Mouse (Mus musculus) kidney, adult 2 months (tissue): ENCODE data around the gene Prkar1a. TPM values are rescaled to one million over a fixed set of nuclear protein-coding genes. Genes with fewer than 3 reads are reported as not detected.
A peak's percentile ranks its signal among the peaks of the same experiment; 100 is the strongest.

Experiments used
- DNase-seq: peaks from one replicate; pipeline ENCODE4 v3.0.0; 2021
- H3K27ac ChIP-seq: fragments of 200-500 bp; 2 replicates; pipeline ENCODE4 v1.5.1; 2012; ENCODE audit warnings: low read depth, low read length, control low read depth, inconsistent platforms; ENCODE audit not compliant: insufficient read depth
- H3K27me3 ChIP-seq: fragments of 200-500 bp; replicated peaks from 2 replicates; pipeline ENCODE4 v1.6.1; 2012; ENCODE audit warnings: mild to moderate bottlenecking, moderate library complexity, low read length, inconsistent platforms; ENCODE audit not compliant: control insufficient read depth, insufficient read depth
- H3K36me3 ChIP-seq: fragments of 200-500 bp; 2 replicates; pipeline ENCODE4 v1.6.1; 2012; ENCODE audit warnings: mild to moderate bottlenecking, moderate library complexity, low read length, inconsistent platforms; ENCODE audit not compliant: control insufficient read depth, insufficient read depth
- H3K4me1 ChIP-seq: fragments of 200-500 bp; 2 replicates; pipeline ENCODE4 v1.6.1; 2011; ENCODE audit warnings: low read length; ENCODE audit not compliant: control insufficient read depth, insufficient read depth
- H3K4me3 ChIP-seq: fragments of 200-500 bp; 2 replicates; pipeline ENCODE4 v1.5.1; 2011; ENCODE audit warnings: mild to moderate bottlenecking, low read depth, low read length, control low read depth; ENCODE audit not compliant: insufficient read depth
- CTCF ChIP-seq: fragments of 200-500 bp; conservative IDR thresholded peaks from 2 replicates; pipeline ENCODE4 v1.5.1; 2011; ENCODE audit warnings: low read depth, mild to moderate bottlenecking, control low read depth, low read length, moderate library complexity, mixed read lengths; ENCODE audit not compliant: insufficient read depth, insufficient read length
- POLR2A ChIP-seq: fragments of 200-500 bp; IDR thresholded peaks from one replicate; pipeline ENCODE4 v1.6.1; 2011; ENCODE audit warnings: low read depth, low read length, control low read depth
- WGBS: fragments of 180-500 bp; shearing (Covaris S2); methylation state at CpG from one replicate; pipeline ENCODE4 v1.1.7; 2018; 5-methylcytosine and 5-hydroxymethylcytosine counted together
- polyA plus RNA-seq: library from polyadenylated mRNA; depleted of rRNA; stranded (reverse); fragments of >200 nt; gene quantifications from 2 replicates; pipeline ENCODE4 v1.2.3, GENCODE M21; 2012; rRNA removed

Prkar1a gene
- polyA plus RNA-seq, result 85.9 and 102 TPM in 2 replicates

DNA sequence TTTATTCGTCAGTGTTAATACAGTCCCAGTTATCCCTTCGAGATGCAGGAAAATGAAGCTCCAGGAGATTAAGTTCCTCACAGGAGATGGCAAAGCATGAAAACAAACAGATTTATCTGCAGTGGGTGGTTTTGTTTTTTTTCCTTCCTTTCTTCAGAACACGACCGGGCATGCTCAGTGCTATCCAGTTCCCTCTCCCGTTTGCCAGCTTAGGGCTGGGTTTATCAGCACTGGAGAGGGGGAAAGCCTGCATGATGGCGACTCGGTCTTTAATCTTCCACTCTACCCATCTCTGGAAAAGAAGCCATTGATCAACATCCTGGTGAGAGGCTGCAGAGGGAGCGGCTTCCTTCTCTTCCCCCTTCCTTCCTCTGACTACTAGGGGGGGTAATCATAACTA lies at the start of gene Prkar1a:
Prkar1a (plus strand) TSS at position 200 of the 400 bp plus-strand sequence.
- no peak for TF ChIP-seq POLR2A
- no peak for TF ChIP-seq CTCF
- Histone ChIP-seq H3K27me3 (no peaks in the 10 kb centered on the region), H3K4me1 (peaks cover 13% of the 10 kb centered on the region), H3K36me3 (no peaks in the 10 kb centered on the region), H3K4me3 (peak within 1 kb of the TSS; percentile 97), H3K27ac (peak within 1 kb of the TSS; percentile 78)
- 27% methylated on average over 8 of the region's 8 CpGs for WGBS
- peak; percentile 21 for DNase-seq

DNA sequence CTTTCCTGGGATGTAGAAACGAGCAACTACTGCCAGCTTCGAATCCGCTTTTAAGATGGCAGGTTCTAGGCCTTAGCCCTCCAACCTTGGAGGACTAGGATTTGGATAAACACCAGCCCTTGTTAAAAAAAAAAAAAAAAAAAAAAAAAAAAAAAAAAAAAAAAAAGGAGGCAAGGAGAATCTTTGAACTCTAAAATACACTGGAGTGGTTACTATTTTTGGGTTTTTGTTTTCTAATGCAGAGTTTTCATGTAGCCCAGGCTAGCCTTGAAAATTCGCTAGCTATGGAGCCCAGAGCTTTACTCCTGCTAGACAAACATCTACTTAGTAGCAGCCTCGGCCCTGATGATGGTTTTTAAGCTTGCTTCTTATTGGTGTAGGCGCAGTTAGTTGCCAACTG lies 41.6 kb upstream of the Prkar1a start:
- Histone ChIP-seq H3K27me3 (no peaks in the 10 kb centered on the region), H3K27ac (no peak overlapping the region), H3K4me1 (peaks cover 13% of the 10 kb centered on the region; the same call in 1 of the 2 replicates), H3K4me3 (no peak overlapping the region), H3K36me3 (no peaks in the 10 kb centered on the region; the same call in 1 of the 2 replicates)
- TF ChIP-seq CTCF, result no peak
- TF ChIP-seq POLR2A, result no peak
- 90% methylated on average over 6 of the region's 6 CpGs for WGBS
- no peak for DNase-seq

DNA sequence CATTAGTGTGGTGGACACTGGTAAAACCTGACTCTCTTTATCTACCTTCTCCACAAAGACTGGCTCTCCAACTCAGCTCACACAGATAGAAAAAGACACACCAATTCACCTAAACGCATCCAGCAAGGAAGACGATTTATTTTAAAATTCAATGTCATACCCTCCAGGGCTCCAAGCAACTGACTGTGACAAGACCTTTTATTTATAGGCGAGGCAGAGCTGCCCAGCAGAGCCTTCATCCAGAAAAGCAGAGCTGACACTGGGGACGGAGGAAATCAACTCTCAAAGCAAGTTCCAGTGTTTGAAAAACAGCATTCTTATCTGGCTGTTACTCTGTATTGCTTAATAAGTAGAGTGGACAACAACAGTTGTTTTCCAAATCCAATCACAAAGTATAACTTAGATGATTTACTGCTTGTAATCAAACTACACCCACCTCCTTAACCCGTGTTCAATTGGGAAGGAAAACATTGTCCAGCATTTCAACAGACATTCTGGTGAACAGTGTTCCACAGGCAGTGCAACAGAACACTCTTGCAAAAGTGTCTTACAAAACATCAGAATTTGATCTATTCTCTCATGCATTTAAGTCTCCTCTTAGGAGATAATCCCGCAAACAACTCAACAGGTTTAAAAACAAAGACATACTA lies 40.1 kb upstream of the Prkar1a start:
- Histone ChIP-seq H3K27ac (no peak overlapping the region), H3K27me3 (no peaks in the 10 kb centered on the region), H3K4me1 (peaks cover 13% of the 10 kb centered on the region; the same call in 1 of the 2 replicates), H3K4me3 (no peak overlapping the region), H3K36me3 (no peaks in the 10 kb centered on the region)
- TF ChIP-seq POLR2A (no peak), CTCF (no peak)
- 33% methylated on average over 6 of the region's 6 CpGs for WGBS
- DNase-seq, result no peak

DNA sequence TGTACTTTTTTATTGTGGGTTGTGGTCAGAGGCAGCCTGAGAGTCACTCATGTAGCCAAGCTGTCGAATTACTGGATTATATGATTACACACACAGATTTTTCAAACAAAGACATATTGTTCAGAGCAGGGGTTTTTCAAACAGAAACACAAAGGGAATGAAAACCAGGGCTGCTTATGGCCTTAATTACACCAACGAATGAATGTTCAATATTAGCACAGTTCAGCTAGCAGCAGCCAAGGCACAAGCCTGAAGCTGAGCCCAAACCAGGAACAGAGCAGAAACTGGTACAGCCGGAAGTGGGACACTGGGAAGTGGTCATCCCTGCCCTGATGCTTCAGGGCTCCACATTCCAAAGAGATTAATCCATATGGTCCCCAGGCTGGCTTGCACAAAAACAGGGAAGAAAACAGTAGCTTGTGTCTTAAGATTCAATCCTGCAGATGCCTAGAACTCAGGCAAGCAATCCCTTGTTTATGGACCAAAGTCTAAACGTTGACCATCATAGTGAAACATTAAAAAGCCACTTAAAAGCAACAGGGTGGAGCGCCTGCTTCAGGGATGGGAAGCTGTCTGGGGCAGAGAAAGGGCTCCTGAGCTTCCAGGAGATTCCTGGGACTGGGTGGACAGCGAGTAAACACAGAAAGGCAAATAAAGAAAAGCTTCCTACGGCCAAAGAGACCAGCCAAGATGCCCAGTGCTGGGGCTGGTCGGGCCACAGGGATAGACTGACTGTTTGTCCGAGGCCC lies 39.0 kb upstream of the Prkar1a start:
- TF ChIP-seq CTCF (no peak), POLR2A (no peak)
- H3K4me3 ChIP-seq, result peak overlapping the region; percentile 87
- WGBS, result 10% methylated on average over 9 of the region's 9 CpGs
- H3K4me1 ChIP-seq, result peaks cover 13% of the 10 kb centered on the region; the same call in 1 of the 2 replicates
- peak; percentile 79 for DNase-seq
- H3K36me3 ChIP-seq, result no peaks in the 10 kb centered on the region
- H3K27me3 ChIP-seq, result no peaks in the 10 kb centered on the region
- H3K27ac ChIP-seq, result peak overlapping the region; percentile 89

DNA sequence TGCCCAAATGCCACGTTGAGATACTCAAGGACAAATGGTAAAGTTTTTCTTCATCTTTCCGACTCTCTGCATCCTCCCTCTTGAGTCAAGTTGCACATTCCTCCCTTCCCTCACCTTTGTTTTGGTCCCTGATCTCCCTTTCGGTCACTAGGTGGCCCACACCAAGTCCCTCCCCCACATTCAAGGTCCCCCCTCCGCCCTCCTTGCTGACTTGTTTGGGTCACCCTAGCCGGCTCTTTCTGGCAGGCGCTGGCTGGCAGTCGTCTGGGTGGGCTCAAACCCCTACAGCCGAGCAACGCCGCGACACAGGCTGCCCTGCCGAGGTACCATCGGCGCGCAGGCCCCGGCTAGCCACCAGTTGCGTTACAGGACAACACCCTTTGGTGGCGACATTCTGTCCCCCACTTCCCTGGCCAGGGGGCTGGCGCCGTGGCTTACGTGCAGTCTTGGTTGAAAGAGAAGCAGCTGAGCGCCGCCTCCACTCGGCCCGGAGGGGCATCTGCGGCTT lies 38.4 kb upstream of the Prkar1a start:
- DNase-seq, result no peak
- H3K27me3 ChIP-seq, result no peaks in the 10 kb centered on the region
- no peak for TF ChIP-seq POLR2A
- TF ChIP-seq CTCF, result 0 out of 2 replicates have a peak, but pooled peaks have one; percentile 20
- H3K27ac ChIP-seq, result peak overlapping the region; percentile 89
- H3K36me3 ChIP-seq, result no peaks in the 10 kb centered on the region
- peak overlapping the region; percentile 87 for H3K4me3 ChIP-seq
- H3K4me1 ChIP-seq, result peaks cover 13% of the 10 kb centered on the region; the same call in 1 of the 2 replicates
- 0% methylated on average over 26 of the region's 26 CpGs for WGBS

DNA sequence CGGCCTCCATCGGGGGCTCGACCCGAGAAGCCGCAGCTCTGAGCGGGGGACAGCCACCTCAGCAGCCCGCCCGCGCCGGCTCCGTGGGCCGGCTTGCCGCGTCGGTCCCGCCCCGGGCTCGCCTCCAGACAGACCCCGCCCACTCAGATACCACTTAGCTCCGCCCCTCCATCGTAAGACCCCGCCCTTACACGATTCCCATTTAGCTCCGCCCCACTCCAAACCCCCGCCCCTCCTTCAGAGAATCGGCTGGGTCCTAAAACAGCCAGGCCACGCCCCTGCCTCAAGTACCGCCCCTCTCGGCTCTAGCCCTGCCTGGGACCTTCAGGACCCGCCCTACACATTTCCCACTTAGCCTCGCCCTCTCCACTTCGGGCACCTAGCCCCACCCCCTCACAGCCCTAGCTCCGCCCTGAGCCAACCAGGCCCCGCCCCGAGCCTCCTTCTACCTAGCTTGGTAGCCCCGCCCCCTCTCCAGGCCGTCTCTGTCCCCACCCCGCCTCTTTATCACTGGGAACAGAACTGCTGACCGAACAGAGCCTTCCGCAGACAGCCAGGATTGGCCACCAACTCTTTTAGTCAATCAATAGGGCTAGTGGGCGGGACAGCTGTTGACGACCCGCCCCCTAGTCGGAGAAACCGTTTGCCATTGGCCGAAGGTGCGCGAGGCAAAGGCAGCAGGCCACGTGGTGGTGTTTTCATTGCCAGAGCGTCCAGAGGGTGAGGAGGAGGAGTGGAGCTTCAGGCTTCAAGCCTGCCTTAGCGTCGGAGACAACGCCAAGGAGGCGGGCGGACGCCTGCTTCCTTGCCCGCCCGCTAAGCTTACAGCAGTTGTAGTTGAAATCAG lies 37.7 kb upstream of the Prkar1a start, which contains the start of gene Wipi1:
Wipi1 (minus strand) TSS at position 665 of the 847 bp plus-strand sequence.
- peak within 1 kb of the TSS; percentile 89 for H3K27ac ChIP-seq
- peak within 1 kb of the TSS; percentile 87 for H3K4me3 ChIP-seq
- H3K4me1 ChIP-seq, result peaks cover 13% of the 10 kb centered on the region; the same call in 1 of the 2 replicates
- no peaks in the 10 kb centered on the region for H3K27me3 ChIP-seq
- no peaks in the 10 kb centered on the region for H3K36me3 ChIP-seq
- 2% methylated on average over 58 of the region's 58 CpGs for WGBS
- DNase-seq, result peak; percentile 100
- TF ChIP-seq POLR2A (peak; percentile 20), CTCF (no peak)
